Mouse (Mus musculus): ENCODE results near the gene Apmap. TPM values are rescaled to one million over a fixed set of nuclear protein-coding genes. Genes with fewer than 3 reads are reported as not detected.
A peak's percentile ranks its signal among the peaks of the same experiment; 100 is the strongest.

Gene Apmap
- polyA plus RNA-seq, 1 experiment from 2014 or later = 46.2 TPM

GRCm38 (mm10) chr2:150643726-150644415, 35.5 kb upstream of the Apmap start:
- Histone ChIP-seq H3K4me1 (replicated peaks) (peaks cover 48% of the 10 kb centered on the region), H3K27me3 (no peaks in the 10 kb centered on the region), H3K4me3 (no peak overlapping the region), H3K9ac (peak overlapping the region; percentile 54; the same call in 1 of the 2 replicates), H3K27ac (replicated peaks) (peak overlapping the region; percentile 94), H3K36me3 (0 out of 2 replicates have a peak, but pooled peaks cover 9% of the 10 kb centered on the region), H3K9me3 (no peaks in the 10 kb centered on the region), H3K4me2 (peak overlapping the region; percentile 40)
- peak; percentile 99 for ATAC-seq (ENCODE audit: low read depth)
- 35% methylated on average over 8 of the region's 8 CpGs for WGBS

GRCm38 (mm10) chr2:150643166-150643565, 34.8 kb upstream of the Apmap start:
- H3K36me3 ChIP-seq = 0 out of 2 replicates have a peak, but pooled peaks cover 9% of the 10 kb centered on the region
- H3K4me3 ChIP-seq = no peak overlapping the region
- no peak overlapping the region for H3K4me2 ChIP-seq
- H3K9ac ChIP-seq = 0 out of 2 replicates have a peak overlapping the region, but pooled peaks have one; percentile 54
- peak overlapping the region; percentile 94 for H3K27ac ChIP-seq (replicated peaks)
- WGBS = 55% methylated on average over 1 of the region's 1 CpGs
- H3K9me3 ChIP-seq = no peaks in the 10 kb centered on the region
- ATAC-seq (ENCODE audit: low read depth) = no peak
- H3K27me3 ChIP-seq = no peaks in the 10 kb centered on the region
- peaks cover 46% of the 10 kb centered on the region for H3K4me1 ChIP-seq (replicated peaks)

DNA sequence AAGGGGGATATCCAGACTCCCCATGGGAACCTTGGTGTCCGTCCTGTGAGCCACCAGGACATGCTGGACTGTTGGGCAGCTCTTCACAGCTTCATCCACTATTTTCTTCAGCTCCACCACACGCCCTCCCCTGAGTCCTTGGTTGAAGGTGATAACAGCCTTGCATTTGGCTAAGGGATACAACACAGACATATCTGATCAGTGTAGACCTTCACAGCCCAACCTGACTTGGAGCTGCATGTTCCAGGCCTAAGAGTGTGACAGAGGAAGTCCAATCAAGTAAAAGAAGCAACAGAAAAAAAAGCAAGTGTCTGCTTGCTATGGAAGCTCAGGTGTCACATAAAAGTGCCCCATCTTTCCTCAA, 30.0 kb upstream of the Apmap start:
- Histone ChIP-seq H3K27me3 (no peaks in the 10 kb centered on the region), H3K4me1 (replicated peaks) (peaks cover 25% of the 10 kb centered on the region), H3K27ac (replicated peaks) (peak overlapping the region; percentile 20; the same call in 1 of the 2 replicates), H3K4me2 (no peak overlapping the region), H3K9me3 (no peaks in the 10 kb centered on the region), H3K4me3 (no peak overlapping the region), H3K36me3 (peaks cover 50% of the 10 kb centered on the region), H3K9ac (no peak overlapping the region)
- WGBS = 42% methylated on average over 2 of the region's 2 CpGs
- no peak for ATAC-seq (ENCODE audit: low read depth)

DNA sequence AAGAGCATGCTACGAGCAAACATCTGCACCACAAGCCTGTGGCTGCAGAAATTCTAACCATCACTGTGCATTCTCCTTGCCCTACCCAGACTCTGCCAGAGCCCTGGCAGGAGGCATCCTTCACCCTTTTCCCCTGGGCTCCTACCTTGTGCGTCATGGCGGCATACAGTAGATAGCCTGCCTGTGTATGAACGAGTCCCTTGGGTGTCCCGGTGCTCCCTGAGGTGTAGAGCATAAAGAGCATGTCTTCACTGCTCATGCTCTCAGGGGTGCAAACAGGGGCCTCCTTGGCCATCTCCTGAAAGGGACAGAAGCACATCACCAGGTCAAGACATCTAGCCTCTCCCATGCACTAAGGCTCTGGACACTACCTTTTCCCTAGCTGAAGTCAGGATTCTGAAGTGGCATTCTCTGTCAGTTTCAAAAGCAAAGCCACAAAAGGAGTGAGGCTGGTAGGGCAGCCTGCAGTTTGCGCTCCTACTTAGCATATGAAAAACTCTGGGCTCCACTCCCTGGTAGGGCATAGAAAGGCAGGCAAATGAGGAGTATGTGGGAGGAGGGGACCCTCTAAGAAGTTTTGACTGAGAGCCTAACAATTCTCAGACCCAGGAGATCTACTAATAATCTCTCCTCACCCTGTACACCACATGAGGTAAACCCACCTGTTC, 29.5 kb upstream of the Apmap start:
- Histone ChIP-seq H3K4me1 (replicated peaks) (peaks cover 20% of the 10 kb centered on the region), H3K4me3 (no peak overlapping the region), H3K36me3 (peaks cover 54% of the 10 kb centered on the region), H3K27ac (replicated peaks) (peak overlapping the region; percentile 67), H3K4me2 (no peak overlapping the region), H3K27me3 (no peaks in the 10 kb centered on the region), H3K9ac (no peak overlapping the region), H3K9me3 (no peaks in the 10 kb centered on the region)
- WGBS = 42% methylated on average over 6 of the region's 6 CpGs
- ATAC-seq (ENCODE audit: low read depth) = peak; percentile 69; the same call in 1 of the 2 replicates

DNA sequence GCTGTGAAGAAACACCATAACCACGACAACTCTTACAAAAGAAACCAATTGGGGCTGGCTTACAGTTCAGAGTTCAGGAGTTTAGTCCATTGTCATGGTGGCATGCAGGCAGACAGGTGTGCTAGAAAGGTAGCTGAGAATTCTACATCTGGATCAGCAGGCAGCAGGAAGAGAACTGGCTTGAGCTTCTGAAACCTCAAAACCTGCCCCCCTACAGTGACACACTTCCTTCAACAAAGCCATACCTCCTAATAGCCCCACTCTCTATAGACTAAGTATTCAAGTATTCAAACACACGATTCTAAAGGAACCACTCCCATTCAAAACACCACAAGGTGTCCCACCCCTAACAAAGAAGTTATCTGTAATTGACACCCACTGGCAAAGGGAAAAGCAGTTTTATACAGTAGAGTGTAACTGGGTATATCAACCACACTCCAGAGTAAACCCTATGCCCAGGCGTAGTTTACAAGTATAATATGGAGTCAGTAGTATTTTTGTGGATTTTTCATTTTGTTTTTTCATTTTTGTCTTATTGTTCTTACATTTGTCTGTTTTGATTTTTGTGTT, 27.6 kb upstream of the Apmap start:
- ATAC-seq (ENCODE audit: low read depth) = no peak

DNA sequence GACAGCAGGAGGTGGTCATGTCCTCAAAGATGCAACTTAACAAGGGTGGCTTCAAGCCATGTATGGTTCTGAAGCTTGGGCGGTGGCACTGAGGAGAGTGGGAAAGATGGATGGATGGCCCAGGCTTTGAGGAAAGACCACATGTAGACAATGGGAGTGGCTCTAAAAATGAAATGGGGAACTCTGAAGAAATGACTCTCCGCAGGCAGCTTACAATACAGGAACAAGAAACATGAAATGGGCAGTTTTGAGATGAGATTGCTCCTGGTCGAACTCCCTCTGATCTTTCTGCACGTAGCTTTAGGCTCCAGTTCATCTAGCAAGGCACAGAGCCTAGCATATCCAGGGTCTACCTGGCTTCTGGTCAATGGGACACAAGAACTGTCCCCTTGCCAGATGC, 20.9 kb upstream of the Apmap start:
- Histone ChIP-seq H3K9ac (no peak overlapping the region), H3K36me3 (peaks cover 67% of the 10 kb centered on the region), H3K4me2 (no peak overlapping the region), H3K4me1 (replicated peaks) (no peaks in the 10 kb centered on the region), H3K27me3 (no peaks in the 10 kb centered on the region), H3K9me3 (no peaks in the 10 kb centered on the region), H3K4me3 (no peak overlapping the region), H3K27ac (replicated peaks) (no peak overlapping the region)
- ATAC-seq (ENCODE audit: low read depth) = no peak
- 92% methylated on average over 4 of the region's 4 CpGs for WGBS

More for the DNA sequence above, 27.6 kb upstream of the Apmap start:
- H3K27ac ChIP-seq (replicated peaks) = no peak overlapping the region
- no peak overlapping the region for H3K4me2 ChIP-seq
- H3K4me1 ChIP-seq (replicated peaks) = peaks cover 15% of the 10 kb centered on the region
- no peaks in the 10 kb centered on the region for H3K9me3 ChIP-seq
- no peaks in the 10 kb centered on the region for H3K27me3 ChIP-seq
- H3K36me3 ChIP-seq = peaks cover 52% of the 10 kb centered on the region
- 67% methylated on average over 3 of the region's 3 CpGs for WGBS
- H3K9ac ChIP-seq = no peak overlapping the region
- H3K4me3 ChIP-seq = no peak overlapping the region

- Histone ChIP-seq H3K4me3 (no peak overlapping the region), H3K9me3 (no peaks in the 10 kb centered on the region), H3K9ac (no peak overlapping the region), H3K27ac (replicated peaks) (no peak overlapping the region), H3K27me3 (no peaks in the 10 kb centered on the region), H3K4me1 (replicated peaks) (no peaks in the 10 kb centered on the region), H3K36me3 (peaks cover 56% of the 10 kb centered on the region), H3K4me2 (no peak overlapping the region)
- ATAC-seq (ENCODE audit: low read depth) = no peak
- 77% methylated on average over 6 of the region's 6 CpGs for WGBS
Measured at GRCm38 (mm10) chr2:150627140-150627539, 18.8 kb upstream of the Apmap start.

GRCm38 (mm10) chr2:150624926-150625325, 16.6 kb upstream of the Apmap start:
- Histone ChIP-seq H3K27me3 (no peaks in the 10 kb centered on the region), H3K27ac (replicated peaks) (no peak overlapping the region), H3K4me3 (no peak overlapping the region), H3K9ac (no peak overlapping the region), H3K36me3 (peaks cover 69% of the 10 kb centered on the region), H3K4me1 (replicated peaks) (no peaks in the 10 kb centered on the region), H3K9me3 (no peaks in the 10 kb centered on the region), H3K4me2 (no peak overlapping the region)
- ATAC-seq (ENCODE audit: low read depth) = no peak
- 92% methylated on average over 8 of the region's 8 CpGs for whole genome bisulfite sequencing

GRCm38 (mm10) chr2:150623957-150624356, 15.6 kb upstream of the Apmap start:
- peaks cover 69% of the 10 kb centered on the region for H3K36me3 ChIP-seq
- no peaks in the 10 kb centered on the region for H3K4me1 ChIP-seq (replicated peaks)
- 93% methylated on average over 3 of the region's 3 CpGs for WGBS
- no peak overlapping the region for H3K4me3 ChIP-seq
- H3K9me3 ChIP-seq = no peaks in the 10 kb centered on the region
- H3K27ac ChIP-seq (replicated peaks) = no peak overlapping the region
- H3K27me3 ChIP-seq = no peaks in the 10 kb centered on the region
- no peak overlapping the region for H3K9ac ChIP-seq
- ATAC-seq (ENCODE audit: low read depth) = no peak
- H3K4me2 ChIP-seq = no peak overlapping the region

DNA sequence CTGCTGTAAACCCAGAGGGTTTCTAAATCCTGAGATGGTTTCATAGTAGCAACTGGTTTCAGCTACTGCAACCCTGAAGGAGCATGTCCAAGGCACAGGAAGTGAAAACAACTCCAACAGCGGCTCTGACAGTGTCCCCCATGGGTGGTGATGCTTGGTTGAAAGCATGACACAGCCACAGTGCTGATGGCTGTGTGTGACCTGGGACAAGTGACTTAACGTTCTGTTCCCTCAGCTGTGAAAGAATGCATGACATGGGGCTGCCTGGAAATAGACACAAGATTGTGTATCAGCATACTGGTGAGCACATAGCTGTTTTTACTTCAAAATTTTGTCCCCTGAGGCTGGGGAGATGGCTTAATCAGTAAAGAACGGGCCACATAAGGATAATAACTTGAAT, 13.3 kb upstream of the Apmap start:
- ATAC-seq (ENCODE audit: low read depth) = no peak
- no peak overlapping the region for H3K9ac ChIP-seq
- 76% methylated on average over 3 of the region's 3 CpGs for WGBS
- no peak overlapping the region for H3K4me2 ChIP-seq
- no peak overlapping the region for H3K27ac ChIP-seq (replicated peaks)
- no peaks in the 10 kb centered on the region for H3K9me3 ChIP-seq
- no peaks in the 10 kb centered on the region for H3K27me3 ChIP-seq
- no peak overlapping the region for H3K4me3 ChIP-seq
- H3K36me3 ChIP-seq = peaks cover 54% of the 10 kb centered on the region
- no peaks in the 10 kb centered on the region for H3K4me1 ChIP-seq (replicated peaks)

- H3K4me3 ChIP-seq = no peak overlapping the region
- no peaks in the 10 kb centered on the region for H3K36me3 ChIP-seq
- WGBS = 83% methylated on average over 3 of the region's 3 CpGs
- H3K9me3 ChIP-seq = no peaks in the 10 kb centered on the region
- peaks cover 20% of the 10 kb centered on the region for H3K4me1 ChIP-seq (replicated peaks)
- no peak overlapping the region for H3K9ac ChIP-seq
- H3K4me2 ChIP-seq = no peak overlapping the region
- no peak for ATAC-seq (ENCODE audit: low read depth)
- H3K27ac ChIP-seq (replicated peaks) = no peak overlapping the region
- no peaks in the 10 kb centered on the region for H3K27me3 ChIP-seq
Measured at GRCm38 (mm10) chr2:150610097-150610496, 1.7 kb upstream of the Apmap start.

- H3K27ac ChIP-seq (replicated peaks) = peak overlapping the region; percentile 34
- H3K4me2 ChIP-seq = peak overlapping the region; percentile 90
- H3K9me3 ChIP-seq = no peaks in the 10 kb centered on the region
- ATAC-seq (ENCODE audit: low read depth) = peak; percentile 60
- 3% methylated on average over 10 of the region's 10 CpGs for WGBS
- peak overlapping the region; percentile 48 for H3K9ac ChIP-seq
- H3K4me3 ChIP-seq = peak overlapping the region; percentile 82
- no peaks in the 10 kb centered on the region for H3K36me3 ChIP-seq
- peaks cover 20% of the 10 kb centered on the region for H3K4me1 ChIP-seq (replicated peaks)
- no peaks in the 10 kb centered on the region for H3K27me3 ChIP-seq
Measured at GRCm38 (mm10) chr2:150608872-150609560, 649 bp upstream of the Apmap start.

Measured in neural tube, embryonic 13.5 days (tissue).